Mouse (Mus musculus) embryonic facial prominence, embryonic 13.5 days (tissue): ENCODE results near the gene Rxfp1. TPM values are rescaled to one million over a fixed set of nuclear protein-coding genes. Genes with fewer than 3 reads are reported as not detected.

ENCODE experiments used
- ATAC-seq: fragments of 200-750 bp; cut with Nextera tagmentation; 2 replicates; pipeline ENCODE4 v1.8.0; 2017; ENCODE audit warnings: low read depth; ENCODE audit not compliant: insufficient number of reproducible peaks, insufficient read depth, low FRiP score, low TSS enrichment
- H3K27ac ChIP-seq: fragments of 300-500 bp; sonication (generic); 2 replicates; pipeline ENCODE4 v1.5.1; 2015; ENCODE audit warnings: moderate library complexity, mild to moderate bottlenecking, inconsistent platforms
- H3K27me3 ChIP-seq: fragments of 300-500 bp; sonication (generic); 2 replicates; pipeline ENCODE4 v1.6.1; 2015; ENCODE audit warnings: mild to moderate bottlenecking, inconsistent platforms
- H3K36me3 ChIP-seq: fragments of 300-500 bp; sonication (generic); 2 replicates; pipeline ENCODE4 v1.6.1; 2015; ENCODE audit warnings: mild to moderate bottlenecking, inconsistent platforms
- H3K4me1 ChIP-seq: fragments of 300-500 bp; sonication (generic); 2 replicates; pipeline ENCODE4 v1.6.1; 2015; ENCODE audit warnings: inconsistent platforms
- H3K4me2 ChIP-seq: fragments of 300-500 bp; sonication (generic); 2 replicates; pipeline ENCODE4 v1.6.1; 2015; ENCODE audit warnings: moderate library complexity, mild to moderate bottlenecking, inconsistent platforms
- H3K4me3 ChIP-seq: fragments of 300-500 bp; sonication (generic); 2 replicates; pipeline ENCODE4 v1.5.1; 2015; ENCODE audit warnings: mild to moderate bottlenecking, inconsistent platforms
- H3K9ac ChIP-seq: fragments of 300-500 bp; sonication (generic); 2 replicates; pipeline ENCODE4 v1.6.1; 2015; ENCODE audit warnings: mild to moderate bottlenecking, inconsistent platforms
- H3K9me3 ChIP-seq: fragments of 300-500 bp; sonication (generic); 2 replicates; pipeline ENCODE4 v1.6.1; 2016; ENCODE audit warnings: inconsistent platforms
- WGBS: fragments of 180-500 bp; shearing (Covaris S2); methylation state at CpG from one replicate; pipeline ENCODE4 v1.1.7; 2015; ENCODE audit warnings: mixed read lengths; 5-methylcytosine and 5-hydroxymethylcytosine counted together
- polyA plus RNA-seq: library from polyadenylated mRNA; unstranded; fragments of >200 nt; fragmentation: Nextera tagmentation; extraction: Ambion mirVana; gene quantifications from 2 replicates; pipeline ENCODE4 v1.2.1, GENCODE M21; 2015

Rxfp1 gene
- polyA plus RNA-seq, 1 experiment from 2014 or later: 2.6 TPM

- H3K9me3 ChIP-seq: no peaks in the 10 kb centered on the region
- H3K9ac ChIP-seq: peak overlapping the region; percentile 94
- 0 out of 2 replicates have a peak, but pooled peaks have one; percentile 22 for ATAC-seq
- H3K27ac ChIP-seq: peak overlapping the region; percentile 87
- H3K4me2 ChIP-seq: peak overlapping the region; percentile 77
- H3K36me3 ChIP-seq: peaks cover 30% of the 10 kb centered on the region
- WGBS: 4% methylated on average over 15 of the region's 15 CpGs
- H3K27me3 ChIP-seq: no peaks in the 10 kb centered on the region
- peak overlapping the region; percentile 91 for H3K4me3 ChIP-seq
- peaks cover 13% of the 10 kb centered on the region for H3K4me1 ChIP-seq
Observed at GRCm38 (mm10) chr3:79591793-79592471, 145.7 kb downstream of the Rxfp1 start.

Other genes starting within 250 kb of the Rxfp1 start
- 3.8 and 4.7 TPM in 2 replicates for gene Fnip2, start 170.1 kb downstream of the Rxfp1 start, polyA plus RNA-seq
- 185 and 187 TPM in 2 replicates for gene Ppid, start 146.5 kb downstream of the Rxfp1 start, polyA plus RNA-seq
- 42.4 and 46.9 TPM in 2 replicates for gene 4930579G24Rik, start 108.8 kb downstream of the Rxfp1 start, polyA plus RNA-seq
- 50.9 and 52.3 TPM in 2 replicates for gene Etfdh, start 108.4 kb downstream of the Rxfp1 start, polyA plus RNA-seq
- gene Tmem144, start 114.9 kb upstream of the Rxfp1 start, polyA plus RNA-seq: 3.5 and 4.0 TPM in 2 replicates
- 9.0 and 10.3 TPM in 2 replicates for gene Fam198b, start 146.7 kb upstream of the Rxfp1 start, polyA plus RNA-seq